ENCODE assay signal across 16 mouse cellular contexts in the genomic region with DNA sequence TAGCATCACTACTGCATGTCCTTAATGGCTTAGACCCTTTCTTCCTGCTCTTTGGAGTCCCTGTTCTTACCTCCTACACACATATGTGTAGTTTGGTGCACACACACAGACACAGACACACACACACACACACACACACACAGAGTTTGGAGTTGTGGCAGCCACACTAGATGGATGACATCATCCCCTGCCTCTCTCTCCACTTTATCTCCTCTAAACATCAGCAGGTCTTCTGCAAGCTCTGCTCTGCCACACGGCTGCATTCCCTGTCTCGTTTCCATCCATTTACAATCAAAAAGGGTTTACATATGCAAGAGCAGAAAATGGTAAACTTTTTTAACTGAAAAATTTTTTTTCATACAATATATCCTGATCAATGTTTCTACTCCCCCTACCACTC.
"Had no signal": no experiment of that assay in that cellular context is flagged by ENCODE, and none has a peak within 500 bp of the region (broad histone marks: within the 10 kb centered on the region; RNA-seq: fewer than 3 reads in every experiment).

No protein-coding gene starts in this region.

- H3K27ac ChIP-seq: layer of hippocampus, adult 2 months; limb, embryonic 10.5 days; limb, embryonic 13.5 days; lung, embryonic 15.5 days had no signal

- DNase-seq: kidney, adult 18-20 months; kidney, adult 9 months; kidney, postnatal 14 days; kidney, postnatal 4 days; layer of hippocampus, adult 9-11 months; lung, adult 18-20 months; lung, postnatal 10 days; lung, postnatal 36 days; midbrain, embryonic 14.5 days; thymus, adult 18-20 months; thymus, postnatal 36 days had no signal

- H3K36me3 ChIP-seq: limb, embryonic 10.5 days; limb, embryonic 13.5 days; lung, embryonic 15.5 days had no signal

- H3K9ac ChIP-seq: limb, embryonic 13.5 days; lung, embryonic 15.5 days had no signal

- H3K9me3 ChIP-seq: limb, embryonic 10.5 days; limb, embryonic 13.5 days; lung, embryonic 15.5 days; megakaryocyte, embryonic 14.5 days had no signal

- H3K4me3 ChIP-seq: layer of hippocampus, adult 2 months; limb, embryonic 10.5 days; limb, embryonic 13.5 days; lung, embryonic 15.5 days; megakaryocyte, embryonic 14.5 days had no signal

- H3K27me3 ChIP-seq: limb, embryonic 13.5 days; lung, embryonic 15.5 days; megakaryocyte, embryonic 14.5 days had no signal

- H3K4me1 ChIP-seq: limb, embryonic 10.5 days; limb, embryonic 13.5 days; lung, embryonic 15.5 days had no signal
